Mouse (Mus musculus) monocyte, adult 5-6 weeks (primary cell): ENCODE measurements around the gene Scamp1. TPM values are rescaled to one million over a fixed set of nuclear protein-coding genes. Genes with fewer than 3 reads are reported as not detected.

Experiments
- ATAC-seq: fragments of 153-309, 156-312 bp; replicated peaks from 2 replicates; pipeline ENCODE4 v1.8.0; 2017; ENCODE audit warnings: mild to moderate bottlenecking; ENCODE audit not compliant: low TSS enrichment, insufficient number of reproducible peaks, severe bottlenecking, poor library complexity, low FRiP score
- total RNA-seq: library from RNA; stranded (forward); fragments of 200-1000, 200-491, 200-594 nt; gene quantifications from 3 replicates; pipeline ENCODE4 v1.2.3, GENCODE M21; 2017

Scamp1 gene
- total RNA-seq, 1 experiment from 2014 or later: 3.4 TPM

DNA sequence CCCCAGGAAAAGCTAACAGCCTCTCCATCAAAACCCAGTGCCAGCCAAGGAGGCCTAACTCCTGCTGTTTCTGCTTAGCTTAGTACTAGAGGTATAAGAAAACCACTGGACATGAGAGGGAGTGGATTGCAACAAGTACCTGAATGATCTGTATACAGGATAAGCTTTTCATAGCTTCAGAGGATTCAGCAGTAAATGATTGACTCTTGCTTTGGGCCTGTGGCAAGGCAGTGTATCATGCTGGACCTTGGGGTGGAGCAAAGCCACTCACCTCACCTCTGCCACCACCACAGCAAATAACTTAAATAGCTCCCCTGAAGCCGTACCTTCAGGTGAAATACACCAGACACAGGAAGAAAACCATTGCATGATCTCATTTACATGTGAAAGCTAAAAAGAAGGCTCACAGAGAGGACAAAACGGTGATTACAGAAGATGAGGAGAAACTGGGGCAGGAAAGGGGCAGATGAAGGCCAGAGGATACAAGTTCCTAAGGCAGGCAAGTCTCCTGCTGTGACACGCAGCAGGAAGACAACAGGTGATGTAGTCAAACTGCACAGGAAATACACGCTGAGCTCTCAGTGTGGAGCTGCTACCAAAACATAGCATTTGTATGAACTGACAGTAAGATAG is 43.6 kb downstream of the Scamp1 start:
- no peak for ATAC-seq

DNA sequence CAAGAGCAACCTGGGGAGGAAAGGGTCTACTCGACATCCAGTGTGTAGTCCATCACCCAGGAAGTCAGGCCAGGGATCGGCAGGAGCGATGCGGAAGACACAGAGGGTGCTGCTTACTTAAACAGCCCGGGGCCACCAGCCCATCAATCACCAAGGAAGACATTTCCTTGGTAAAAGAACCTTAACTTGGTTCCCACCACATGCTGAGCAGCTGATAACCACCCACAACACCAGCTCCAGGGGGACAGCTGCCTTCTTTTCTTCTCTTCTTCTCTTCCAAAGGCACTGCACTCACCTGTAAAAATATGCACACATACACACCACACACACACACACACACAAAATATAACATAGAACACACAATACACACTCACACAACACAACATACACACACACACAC is 44.8 kb downstream of the Scamp1 start:
- no peak for ATAC-seq

DNA sequence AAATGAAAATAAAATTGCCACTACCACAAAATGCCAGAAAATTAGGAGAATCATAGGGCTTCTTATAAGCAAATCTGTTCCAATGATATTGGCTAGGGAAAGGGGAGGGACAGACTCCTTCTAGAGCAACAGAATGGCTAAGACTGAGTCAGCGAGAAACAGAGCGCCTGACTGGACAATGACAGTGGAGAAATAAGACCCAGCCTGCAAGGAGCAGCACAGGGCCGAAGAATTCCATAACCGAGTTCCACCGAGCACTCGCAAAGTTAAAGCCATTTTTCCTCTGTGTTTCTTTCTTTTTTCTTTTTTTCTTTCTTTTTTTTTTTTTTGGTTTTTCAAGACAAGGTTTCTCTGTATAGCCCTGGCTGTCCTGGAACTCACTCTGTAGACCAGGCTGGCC is 45.5 kb downstream of the Scamp1 start:
- ATAC-seq: no peak

DNA sequence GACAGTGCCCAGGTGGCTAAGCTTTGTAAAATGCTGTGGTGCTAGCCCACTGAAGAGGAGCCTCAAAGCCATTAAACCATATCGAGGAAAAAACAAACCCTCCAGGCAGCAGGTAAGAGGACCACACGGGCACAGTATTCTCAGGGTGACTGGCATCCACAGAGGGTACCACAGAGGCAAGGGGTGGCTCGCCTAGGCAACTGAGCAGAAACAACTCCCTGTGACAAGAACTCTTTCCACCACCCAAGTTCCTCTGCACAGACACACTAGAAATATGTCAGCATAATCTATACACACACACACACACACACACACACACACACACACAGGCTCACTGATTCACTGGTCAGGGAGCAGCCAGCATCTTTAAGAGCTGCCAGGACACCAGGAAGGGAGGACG is 46.2 kb downstream of the Scamp1 start:
- ATAC-seq: no peak

DNA sequence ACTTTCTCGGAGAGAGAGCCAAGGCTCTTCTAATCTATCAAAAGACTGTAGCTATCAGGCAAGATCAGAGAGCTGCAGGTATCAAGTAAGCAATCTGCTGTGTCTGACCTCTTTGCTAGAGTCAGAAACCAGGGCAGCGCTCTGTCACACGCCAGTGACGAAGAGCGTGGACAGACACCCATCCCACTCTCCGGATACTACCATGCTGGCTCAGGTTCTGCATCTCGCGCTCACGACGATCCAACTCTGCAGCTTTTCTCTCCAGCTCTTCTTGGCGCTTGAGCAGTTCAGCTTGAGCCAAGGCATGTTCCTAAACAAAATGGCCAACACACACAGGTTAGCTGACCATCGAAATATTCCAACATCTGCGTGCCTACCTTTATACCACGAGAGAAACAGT is 53.8 kb downstream of the Scamp1 start:
- ATAC-seq: no peak

DNA sequence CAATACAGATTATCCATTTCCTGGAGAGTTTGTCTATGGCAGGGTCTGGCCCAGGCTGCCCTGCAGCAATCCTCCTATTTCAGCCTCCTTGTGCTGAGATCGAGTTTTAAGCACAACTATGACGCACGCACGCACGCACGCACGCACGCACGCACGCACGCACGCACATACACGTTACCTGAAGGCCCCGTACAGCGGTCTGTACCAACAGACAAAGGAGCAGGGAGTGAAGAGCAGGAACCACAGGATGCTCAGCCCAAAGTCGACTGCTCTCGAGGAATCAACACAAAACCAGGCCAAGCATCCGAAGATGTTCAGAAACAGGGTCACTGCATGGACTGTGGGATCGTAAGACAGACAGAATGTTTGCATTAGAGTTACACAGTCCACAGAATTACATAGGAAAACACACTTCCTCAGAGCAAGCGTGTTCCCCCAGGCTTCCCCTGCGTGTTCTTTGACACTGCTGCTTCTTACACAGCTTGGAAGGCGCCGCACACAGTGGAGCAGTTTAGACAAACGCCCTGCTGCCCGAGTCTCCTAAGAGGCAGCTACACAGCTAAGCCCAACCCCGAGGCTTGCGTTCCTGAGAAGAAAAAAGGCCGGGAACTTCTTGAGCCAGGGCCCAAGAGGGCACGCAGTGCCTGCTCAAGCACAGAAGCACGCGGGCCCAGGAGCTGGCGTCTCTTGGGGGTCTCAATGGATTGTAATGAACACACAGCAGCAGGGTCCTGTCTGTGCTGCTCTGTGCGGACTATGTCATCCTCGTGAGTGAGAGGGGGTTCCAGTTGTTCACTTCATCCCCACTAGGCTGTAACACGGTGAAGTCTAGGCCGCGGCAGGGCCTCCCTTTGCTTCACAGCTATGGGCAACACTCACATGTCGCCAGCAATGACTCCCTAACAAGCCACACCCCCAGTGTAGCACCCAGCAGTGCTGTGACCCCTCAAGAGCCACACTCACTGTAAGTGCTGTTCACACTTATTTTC is 60.6 kb downstream of the Scamp1 start:
- ATAC-seq: no peak

DNA sequence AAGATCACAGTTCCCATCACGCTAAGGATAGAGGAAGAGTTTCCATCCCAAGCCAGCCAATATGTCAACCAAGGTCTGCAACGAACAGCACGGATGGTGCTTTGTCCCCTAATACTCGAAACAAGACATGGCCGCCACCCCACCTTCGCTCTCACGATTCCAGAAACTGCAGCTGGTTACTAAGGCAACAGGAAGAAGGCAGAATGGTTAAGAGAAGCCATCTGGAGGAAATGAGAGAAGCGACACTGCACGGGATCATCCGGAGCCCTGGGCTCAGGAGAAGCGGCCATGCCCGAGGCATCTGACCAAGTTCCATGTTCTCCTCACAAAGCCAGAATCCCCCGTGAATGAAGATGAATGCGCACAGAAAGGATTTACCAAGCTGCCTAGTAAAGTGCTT is 62.0 kb downstream of the Scamp1 start:
- ATAC-seq: no peak

DNA sequence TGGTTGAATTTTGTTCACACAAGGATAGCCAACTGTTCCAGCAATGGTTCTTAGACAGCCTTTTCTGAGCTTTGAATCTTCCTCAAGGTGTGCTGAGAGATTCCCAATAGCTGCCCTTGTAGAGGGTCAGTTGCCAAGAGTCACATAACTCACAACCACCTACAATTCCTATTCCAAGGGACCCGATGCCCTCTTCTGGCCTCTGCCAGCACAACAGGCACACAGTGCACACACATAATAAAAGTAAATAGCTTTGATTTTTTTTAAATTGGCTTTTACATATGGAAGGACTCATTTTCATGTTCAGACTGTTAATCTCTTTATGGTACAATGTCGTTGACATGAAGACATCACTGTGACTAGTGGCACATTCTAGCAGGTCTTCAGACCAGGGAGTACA is 72.9 kb downstream of the Scamp1 start:
- ATAC-seq: no peak

DNA sequence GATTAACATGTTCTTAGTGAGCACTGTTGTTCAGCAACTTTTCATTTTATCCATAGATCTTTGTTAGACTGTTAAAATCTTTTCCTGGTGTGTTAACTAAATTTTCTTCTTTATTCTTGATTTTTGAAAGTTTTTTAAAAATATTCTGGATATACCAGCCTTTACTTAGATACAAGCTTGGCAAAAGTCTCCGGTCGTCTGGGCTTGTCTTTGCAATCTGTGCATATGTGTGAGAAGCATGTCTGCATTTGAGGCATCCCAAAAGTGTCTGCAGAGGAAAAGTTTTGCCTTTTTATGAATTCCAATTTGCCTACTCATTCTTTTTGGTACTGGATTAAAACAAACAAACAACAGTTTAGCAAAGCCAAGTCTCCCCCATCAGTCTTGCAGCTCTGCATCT is 73.5 kb downstream of the Scamp1 start:
- no peak for ATAC-seq

DNA sequence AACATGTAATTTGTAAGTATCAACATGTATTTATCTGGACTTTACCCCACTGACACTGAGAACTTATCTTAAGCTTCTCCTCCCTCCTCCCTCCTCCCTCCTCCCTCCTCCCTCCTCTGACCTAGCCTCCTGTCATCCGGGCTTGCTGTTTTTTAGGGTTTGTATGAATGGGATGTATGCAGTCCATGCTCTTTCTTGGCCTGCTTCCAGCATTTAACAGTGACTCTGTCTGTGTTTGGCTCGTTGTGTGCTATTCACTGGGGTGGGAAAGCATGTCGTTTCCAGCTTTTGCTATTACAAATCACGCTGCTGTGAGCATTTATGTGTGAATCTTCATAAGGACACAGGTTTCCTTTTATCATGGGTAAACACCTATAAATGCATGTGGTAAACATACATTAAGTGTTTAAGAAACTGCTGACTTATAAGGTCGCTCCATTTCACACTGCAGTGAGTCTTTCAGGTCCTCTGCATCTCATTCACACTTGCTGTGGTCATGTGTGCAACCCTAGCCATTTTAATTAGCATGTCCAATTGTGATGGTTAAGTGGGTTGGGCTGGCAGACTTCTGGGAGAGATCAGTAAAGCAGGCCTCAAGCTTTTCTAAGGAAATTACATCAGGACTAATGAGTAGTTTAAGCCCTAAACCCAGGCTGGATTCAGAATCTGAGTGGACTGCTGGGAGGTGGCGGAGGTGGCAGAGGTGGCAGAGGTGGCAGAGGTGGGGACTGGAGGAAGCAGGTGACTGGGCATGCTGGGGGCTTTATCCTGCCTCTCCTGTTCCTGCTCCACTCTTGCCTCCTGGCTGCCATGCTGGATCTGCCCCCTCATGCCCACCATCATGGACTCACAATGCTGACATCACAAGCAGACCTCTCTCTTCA is 74.2 kb downstream of the Scamp1 start:
- no peak for ATAC-seq

DNA sequence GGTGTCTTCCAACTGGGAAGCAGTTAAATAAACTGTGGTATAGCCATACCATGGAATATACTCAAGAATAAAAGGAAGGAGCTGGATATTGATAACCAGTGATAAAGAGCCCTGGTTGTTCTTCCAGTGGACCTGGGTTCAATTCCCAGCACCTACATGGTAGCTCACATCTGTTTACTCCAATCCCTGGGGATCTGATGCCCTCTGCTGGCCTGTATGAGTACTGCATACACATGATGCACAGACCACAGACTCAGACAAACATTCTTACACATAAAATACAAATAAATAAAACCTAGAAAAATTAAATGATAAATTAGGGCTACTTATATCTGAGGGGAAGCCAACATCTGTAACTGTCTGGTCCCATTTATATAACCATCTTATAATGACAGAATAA is 76.8 kb downstream of the Scamp1 start:
- no peak for ATAC-seq

DNA sequence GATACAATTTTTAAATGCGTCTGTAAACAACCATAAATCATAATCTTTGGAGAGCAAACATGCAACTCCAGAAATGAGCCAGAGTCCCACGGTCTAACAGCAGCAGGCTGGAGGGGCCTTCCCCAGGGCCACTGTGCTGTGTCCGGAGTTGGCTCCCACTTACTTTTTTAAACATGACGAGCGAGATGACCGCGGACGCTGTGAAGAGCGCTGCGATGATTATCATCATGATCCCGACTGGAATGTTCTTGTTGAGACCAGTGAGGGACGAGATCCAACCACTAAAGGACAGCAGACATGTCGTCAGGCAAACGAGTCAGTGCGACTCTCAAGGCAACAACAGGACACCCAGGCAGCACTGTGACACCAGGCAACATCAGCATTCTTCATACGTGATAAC is 77.7 kb downstream of the Scamp1 start:
- no peak for ATAC-seq

DNA sequence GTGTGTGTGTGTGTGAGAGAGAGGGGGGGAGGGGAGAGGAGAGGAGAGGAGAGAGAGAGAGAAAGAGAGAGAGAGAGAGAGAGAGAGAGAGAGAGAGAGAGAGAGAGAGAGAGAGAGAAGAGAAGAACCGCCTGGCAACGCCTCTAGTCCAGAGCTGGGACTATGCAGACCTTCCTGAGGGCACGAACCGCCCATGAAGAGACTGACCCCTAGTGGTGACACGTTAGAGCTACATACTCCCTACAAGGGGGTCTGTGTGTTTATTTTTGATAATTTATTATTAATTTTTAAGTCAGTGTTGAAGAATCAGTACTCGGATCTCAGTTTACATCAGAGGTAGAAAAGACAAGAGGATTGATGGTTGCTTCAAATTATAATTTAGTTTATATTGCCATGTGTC is 80.4 kb downstream of the Scamp1 start:
- no peak for ATAC-seq

DNA sequence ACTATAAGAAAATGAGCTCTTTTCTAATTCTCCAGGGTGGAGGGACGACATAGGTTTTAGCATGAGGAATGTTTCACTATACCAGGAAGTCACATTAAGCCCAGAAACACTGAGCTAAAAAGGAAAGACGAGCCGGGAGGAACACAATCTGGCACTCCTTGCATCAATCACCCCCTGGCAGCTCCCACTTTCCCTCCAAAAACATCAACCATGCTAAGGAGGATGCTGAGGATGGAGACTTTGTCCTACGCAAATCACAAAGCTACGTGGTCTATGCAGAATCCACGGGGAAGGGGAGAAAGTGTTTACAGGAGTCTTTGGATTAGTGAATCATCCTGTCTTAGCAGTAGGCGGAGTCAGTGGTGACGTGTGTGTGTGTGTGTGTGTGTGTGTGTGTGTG is 85.8 kb downstream of the Scamp1 start:
- ATAC-seq: no peak

DNA sequence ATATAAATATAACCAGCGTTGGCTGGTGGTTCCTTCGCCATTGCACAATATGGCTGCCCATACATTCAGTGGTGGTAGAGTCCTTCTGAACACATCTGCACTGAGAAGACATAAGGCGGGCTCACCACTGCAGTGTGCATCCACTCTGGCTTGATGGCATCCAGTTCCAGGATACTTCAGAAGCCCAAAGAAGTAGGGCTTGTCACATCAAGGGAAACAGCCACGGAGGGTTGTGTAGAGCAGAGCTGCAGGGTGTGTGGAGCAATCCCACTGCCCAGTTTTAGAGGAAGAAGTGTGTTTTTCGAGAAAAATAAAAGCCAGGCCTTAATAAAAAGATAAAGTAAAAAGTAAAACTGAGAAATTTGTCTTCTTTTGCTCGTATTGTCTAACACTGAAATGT is 87.0 kb downstream of the Scamp1 start:
- ATAC-seq: no peak

DNA sequence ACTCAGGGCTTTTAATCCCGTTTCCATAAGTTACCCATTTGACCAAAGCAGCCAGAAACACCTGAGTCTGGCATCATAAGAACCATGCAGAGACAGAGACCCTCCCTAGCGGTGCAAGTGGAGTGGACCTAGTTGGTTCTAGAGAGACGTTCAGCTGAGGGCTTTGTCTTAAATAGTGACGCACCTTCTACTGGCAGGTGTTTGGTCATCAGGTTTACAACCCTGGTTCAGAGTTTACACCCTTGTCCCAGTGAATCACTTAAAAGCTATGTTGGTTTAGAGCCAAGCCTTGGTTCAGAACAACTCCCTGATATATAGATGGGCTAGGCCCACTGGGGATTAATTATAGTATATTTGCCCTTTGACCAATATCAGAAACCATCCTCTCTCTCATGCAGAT is 92.4 kb downstream of the Scamp1 start:
- ATAC-seq: no peak

DNA sequence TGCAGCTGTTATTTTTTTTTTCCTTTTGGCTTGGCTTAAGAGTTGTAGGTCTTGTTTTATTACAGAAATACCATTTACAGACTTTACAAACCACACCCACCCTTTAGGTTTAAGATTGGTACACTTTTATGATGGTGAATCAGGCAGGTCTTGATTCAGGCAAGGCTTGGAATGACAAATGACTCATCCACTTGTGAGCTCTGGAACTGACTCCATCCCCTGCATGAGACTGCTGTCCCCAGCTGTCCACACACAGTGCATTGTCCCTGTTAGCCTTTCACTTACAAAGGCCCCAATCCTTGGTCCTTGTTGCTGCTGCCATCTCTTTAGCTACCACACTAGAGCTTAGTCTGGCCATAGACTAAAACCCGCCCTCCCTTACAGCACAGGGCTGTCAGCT is 95.3 kb downstream of the Scamp1 start:
- no peak for ATAC-seq

DNA sequence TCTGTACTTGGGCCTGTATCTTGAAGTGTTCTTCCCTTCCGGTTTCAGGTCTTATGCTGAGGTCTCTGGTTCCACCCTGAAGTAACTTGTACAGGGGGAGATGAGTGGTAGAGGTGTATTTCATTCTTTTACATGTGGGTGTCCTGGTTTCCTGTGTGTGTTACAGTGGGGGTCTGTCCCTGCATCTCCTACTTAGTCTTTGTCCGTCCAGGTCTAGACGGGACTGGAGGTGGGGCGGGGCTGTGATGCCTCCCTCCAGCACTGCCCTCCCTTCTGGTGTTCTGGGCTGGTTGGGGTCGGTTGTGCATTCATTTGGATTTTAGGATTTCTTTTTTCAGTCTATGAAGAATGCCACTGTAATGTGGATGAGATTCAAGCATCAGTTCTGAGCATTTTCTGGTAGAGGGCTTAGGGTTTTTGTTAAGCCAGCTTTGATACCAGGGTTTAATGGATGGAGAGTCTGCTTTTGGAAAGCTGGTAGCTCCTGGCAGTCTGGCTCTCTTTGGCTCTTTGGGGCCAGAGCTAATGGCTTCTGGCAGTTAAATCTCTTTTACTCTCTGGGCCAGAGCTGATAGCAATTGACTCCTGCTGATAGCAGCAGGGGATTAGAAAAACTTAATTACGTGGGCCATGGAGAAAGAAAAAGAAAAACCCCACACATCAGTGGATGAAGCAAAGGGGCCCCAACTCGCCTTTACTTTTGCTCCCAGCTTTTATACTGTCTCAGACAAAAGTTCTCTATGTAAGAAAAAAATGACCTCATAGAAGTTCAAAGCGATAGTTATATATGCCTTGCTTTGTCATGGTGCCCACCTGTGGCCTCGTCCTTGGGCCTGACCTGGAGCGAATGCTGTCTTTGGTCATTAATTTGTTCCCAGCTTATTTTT is 97.2 kb downstream of the Scamp1 start:
- ATAC-seq: no peak
